Mouse (Mus musculus) Patski (cell line): Measurements from ENCODE around the gene Cldn2. TPM values are rescaled to one million over a fixed set of nuclear protein-coding genes. Genes with fewer than 3 reads are reported as not detected.

Source experiments
- ATAC-seq: fragments of 100-300 bp; one replicate; pipeline ENCODE4 v1.8.0; 2021
- CTCF ChIA-PET: fragments of 350-600 bp; sonication (Branson Sonifier 250); formaldehyde crosslinking; loops from one replicate; lab custom pipeline; 2022; ENCODE audit warnings: inconsistent platforms; lab: Charles Lee
- POLR2A ChIA-PET: fragments of 350-600 bp; sonication (Branson Sonifier 250); formaldehyde crosslinking; loops from one replicate; lab custom pipeline; 2022; ENCODE audit warnings: antibody characterized with exemption, inconsistent platforms; lab: Charles Lee
- DNase-seq: peaks from one replicate; pipeline ENCODE4 v3.0.0-alpha.2; 2011; ENCODE audit warnings: low read depth, low spot score
- H3K27me3 ChIP-seq: fragments of 371-371 bp; one replicate; pipeline ENCODE4 v1.5.1; 2021
- CTCF ChIP-seq: fragments of 100-300 bp; IDR thresholded peaks from one replicate; pipeline ENCODE4 v1.5.1; 2021
- in situ Hi-C: fragments of 300-500 bp; cut with MboI; formaldehyde crosslinking; loops from 3 replicates; pipeline ENCODE4 v1.11.1; 2018; ENCODE audit warnings: low pct_unique_long_range_greater_than_20kb, mixed read lengths
- polyA plus RNA-seq: library from polyadenylated mRNA; unstranded; gene quantifications from one replicate; pipeline ENCODE4 v1.2.3, GENCODE M21; 2021

Gene Cldn2
- polyA plus RNA-seq, 1 experiment from 2014 or later, result 119 TPM

DNA sequence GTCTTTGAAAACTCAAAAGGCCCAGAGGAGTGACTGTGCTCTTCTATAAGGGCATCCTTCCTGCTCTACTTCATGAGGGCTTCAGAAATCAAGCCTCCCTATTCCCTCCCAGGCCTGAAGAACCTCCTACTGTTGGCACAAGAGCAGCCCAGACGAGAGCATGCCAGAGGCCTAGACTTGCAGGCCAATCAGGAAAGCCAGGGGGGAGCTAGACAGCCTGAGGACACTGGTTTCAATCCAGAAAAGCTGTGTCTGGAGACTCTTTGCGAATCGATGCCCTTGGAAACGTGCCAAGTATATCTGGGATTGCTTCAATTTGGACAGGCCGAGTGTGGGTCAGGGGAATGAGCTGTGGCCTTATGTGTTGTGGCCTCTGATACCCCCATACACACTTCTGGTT, 21.2 kb upstream of the Cldn2 start:
- in situ Hi-C loops, result loop anchor here (5.0 kb wide), 1 partner anchor 33 kb away; no protein-coding TSS in a partner anchor
- ChIA-PET CTCF (interaction anchor here (1.3 kb wide), 1 partner anchor 29 kb away, joined by 3 read pairs; no protein-coding TSS in a partner anchor), POLR2A (interaction anchor here (2.0 kb wide), 1 partner anchor 30 kb away, joined by 6 read pairs; no protein-coding TSS in a partner anchor)
- no peak for ATAC-seq
- DNase-seq, result no peak
- no peak for TF ChIP-seq CTCF
- H3K27me3 ChIP-seq, result peaks cover 5% of the 10 kb centered on the region

- TF ChIP-seq CTCF, result no peak
- peaks cover 5% of the 10 kb centered on the region for H3K27me3 ChIP-seq
- ATAC-seq, result no peak
- ChIA-PET POLR2A (interaction anchor here (0.6 to 2.0 kb wide), 4 partner anchors 20 to 33 kb away, joined by 3 to 6 read pairs (median 4); partner anchors contain the start of gene Cldn2), CTCF (interaction anchor here (3.0 kb wide), 1 partner anchor 21 kb away, joined by 9 read pairs; no protein-coding TSS in a partner anchor)
- DNase-seq, result no peak
- in situ Hi-C loops, result no loop called here
These were observed 19.6 kb upstream of the Cldn2 start for GRCm38 (mm10) chrX:139780988-139781387.

- CTCF ChIA-PET, result interaction anchor here (0.8 to 3.0 kb wide), 2 partner anchors 18 to 20 kb away, joined by 3 to 9 read pairs; no protein-coding TSS in a partner anchor
- POLR2A ChIA-PET, result interaction anchor here (0.7 to 2.0 kb wide), 2 partner anchors 28 to 32 kb away, joined by 5 to 6 read pairs; no protein-coding TSS in a partner anchor
- DNase-seq (no peak), ATAC-seq (no peak)
- in situ Hi-C loops, result no loop called here
- no peak for TF ChIP-seq CTCF
- H3K27me3 ChIP-seq, result peaks cover 7% of the 10 kb centered on the region
These were observed 19.1 kb upstream of the Cldn2 start for GRCm38 (mm10) chrX:139781563-139781962.

DNA sequence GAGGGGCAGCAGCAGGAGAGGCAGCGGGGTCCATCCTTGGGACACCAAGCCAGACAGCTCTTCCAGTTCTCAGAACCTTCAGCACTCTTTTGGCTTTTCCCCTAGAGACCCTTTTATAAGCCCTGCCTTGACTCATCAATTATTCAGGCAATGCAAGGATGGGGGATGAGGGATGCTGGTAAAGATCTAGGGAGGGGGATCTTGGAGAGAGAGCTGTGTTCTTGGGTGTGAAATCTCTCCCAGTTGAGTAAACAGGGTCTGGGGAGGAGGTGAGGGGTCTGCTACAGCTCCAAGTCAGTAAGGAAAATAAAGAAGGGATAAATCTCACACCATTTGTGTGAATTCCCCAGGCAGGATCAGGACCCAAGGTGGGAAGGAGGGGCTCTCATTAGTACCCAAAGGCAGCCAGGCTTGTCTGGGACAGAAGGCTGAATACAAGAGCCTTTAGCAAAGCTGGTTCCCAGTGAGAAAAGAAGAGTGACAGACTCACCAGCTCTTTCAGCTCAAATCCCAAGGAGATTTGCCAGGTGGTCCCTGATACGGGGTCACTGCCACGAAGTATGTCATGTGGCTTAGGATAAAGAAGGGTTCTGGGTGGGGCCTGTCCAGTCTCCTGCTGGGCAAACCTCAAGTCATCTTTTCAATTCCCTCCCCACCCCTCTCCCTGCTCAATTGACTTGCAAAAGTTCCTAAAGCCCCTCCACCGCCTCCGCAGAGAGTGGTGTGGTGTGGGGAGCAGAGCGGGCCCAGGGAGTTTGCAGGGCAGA, 18.2 kb upstream of the Cldn2 start, which contains the start of gene Ripply1:
Gene Ripply1, minus strand, starts transcription at position 76 of the 767 bp plus-strand sequence.
- ATAC-seq, result peak; percentile 8
- no peak for DNase-seq
- H3K27me3 ChIP-seq, result peaks cover 13% of the 10 kb centered on the region
- ChIA-PET POLR2A (interaction anchor here (1.1 to 1.5 kb wide), 2 partner anchors 18 to 50 kb away, joined by 3 to 7 read pairs; partner anchors contain the start of gene Cldn2), CTCF (interaction anchor here (0.8 to 3.0 kb wide), 4 partner anchors 17 to 31 kb away, joined by 3 to 9 read pairs (median 3); no protein-coding TSS in a partner anchor)
- no peak for TF ChIP-seq CTCF
- in situ Hi-C loops, result no loop called here

- ChIA-PET POLR2A (interaction anchor here (1.1 to 1.5 kb wide), 2 partner anchors 17 to 49 kb away, joined by 3 to 7 read pairs; partner anchors contain the start of gene Cldn2), CTCF (interaction anchor here (0.9 to 1.3 kb wide), 2 partner anchors 27 to 30 kb away, joined by 3 read pairs; no protein-coding TSS in a partner anchor)
- DNase-seq (no peak), ATAC-seq (peak; percentile 47)
- in situ Hi-C loops, result no loop called here
- H3K27me3 ChIP-seq, result peaks cover 13% of the 10 kb centered on the region
- no peak for TF ChIP-seq CTCF
These were observed 17.6 kb upstream of the Cldn2 start for GRCm38 (mm10) chrX:139783045-139783422.

DNA sequence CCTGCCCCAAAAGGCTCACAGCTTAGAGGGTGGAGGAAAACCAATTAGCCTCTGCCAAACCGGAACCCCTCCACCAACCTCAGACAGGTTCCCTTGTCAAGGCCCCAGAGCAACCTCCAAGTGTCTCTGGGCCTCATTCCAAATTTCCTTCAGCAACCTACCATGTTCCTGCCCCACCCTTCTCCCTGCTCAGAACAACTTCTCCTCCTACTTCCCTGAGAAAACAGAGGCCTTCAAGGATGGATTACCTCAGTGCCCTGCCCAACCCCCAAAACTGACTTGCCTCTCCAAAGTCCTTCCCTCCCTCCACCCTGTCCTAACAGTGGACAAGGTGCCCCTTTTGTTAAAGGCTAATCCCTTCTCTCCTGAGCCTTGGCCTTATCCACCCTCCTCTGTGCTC, 14.9 kb upstream of the Cldn2 start:
- CTCF ChIA-PET, result no interaction called here

GRCm38 (mm10) chrX:139794072-139794845, 6.4 kb upstream of the Cldn2 start:
- no peak for DNase-seq
- no peak for TF ChIP-seq CTCF
- H3K27me3 ChIP-seq, result peaks cover 8% of the 10 kb centered on the region
- POLR2A ChIA-PET, result no interaction called here
- CTCF ChIA-PET, result no interaction called here
- in situ Hi-C loops, result no loop called here
- no peak for ATAC-seq

More for the DNA sequence above, 14.9 kb upstream of the Cldn2 start:
- in situ Hi-C loops, result no loop called here
- DNase-seq, result no peak
- POLR2A ChIA-PET, result interaction anchor here (0.6 kb wide), 1 partner anchor 22 kb away, joined by 3 read pairs; no protein-coding TSS in a partner anchor
- TF ChIP-seq CTCF, result no peak
- no peak for ATAC-seq
- peaks cover 22% of the 10 kb centered on the region for H3K27me3 ChIP-seq

- ChIA-PET POLR2A (no interaction called here), CTCF (no interaction called here)
- in situ Hi-C loops, result no loop called here
- ATAC-seq (no peak), DNase-seq (no peak)
- H3K27me3 ChIP-seq, result peaks cover 3% of the 10 kb centered on the region
- TF ChIP-seq CTCF, result no peak
These were observed 4.6 kb upstream of the Cldn2 start for GRCm38 (mm10) chrX:139796037-139796436.

DNA sequence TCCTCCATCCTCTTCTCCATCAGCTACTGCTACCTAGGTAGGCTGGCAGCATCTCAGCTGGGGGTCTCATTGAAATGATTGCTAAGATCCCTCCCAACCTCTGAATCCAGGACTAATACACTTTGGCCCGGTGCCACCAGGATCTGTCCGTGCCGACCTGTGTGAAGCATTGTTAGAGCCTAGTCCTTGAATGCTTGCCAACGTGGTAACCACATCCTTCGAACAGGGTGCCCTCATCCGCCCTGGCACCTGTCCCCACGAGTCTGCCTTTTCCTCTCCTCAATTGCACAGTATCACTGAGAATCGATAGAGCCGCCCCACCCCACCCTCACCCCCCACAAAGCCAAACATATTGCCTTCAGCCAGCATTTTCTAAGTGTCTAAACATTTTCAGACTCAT, 2.8 kb upstream of the Cldn2 start:
- DNase-seq (no peak), ATAC-seq (peak; percentile 23)
- TF ChIP-seq CTCF, result no peak
- H3K27me3 ChIP-seq, result no peaks in the 10 kb centered on the region
- POLR2A ChIA-PET, result interaction anchor here (0.5 kb wide), 1 partner anchor 131 kb away, joined by 3 read pairs; no protein-coding TSS in a partner anchor
- CTCF ChIA-PET, result no interaction called here
- in situ Hi-C loops, result no loop called here

DNA sequence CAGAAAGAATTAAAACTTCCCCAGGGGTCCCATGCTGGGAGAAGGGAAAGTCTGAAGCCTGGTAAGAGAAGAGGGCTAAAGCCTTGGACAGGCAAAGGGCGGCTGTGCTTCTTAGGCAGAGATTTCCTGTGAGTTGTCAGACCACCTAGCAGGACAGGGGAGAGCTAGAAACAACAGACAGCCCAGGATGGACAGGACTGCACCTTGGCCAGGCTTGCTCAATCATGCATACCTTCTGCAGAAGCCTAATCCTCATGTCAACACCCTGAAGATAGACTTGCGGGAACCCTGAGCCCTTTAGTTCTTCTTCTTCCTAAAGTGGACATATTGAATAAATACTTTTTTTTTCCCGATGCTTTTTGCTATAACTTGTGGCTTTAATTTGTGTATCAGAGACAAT, 675 bp upstream of the Cldn2 start:
- CTCF ChIA-PET, result interaction anchor here (0.6 to 1.8 kb wide), 4 partner anchors 18 to 26 kb away, joined by 3 to 5 read pairs (median 4); partner anchors contain the start of gene Ripply1
- POLR2A ChIA-PET, result interaction anchor here (1.0 to 2.2 kb wide), 2 partner anchors 17 to 18 kb away, joined by 3 to 7 read pairs; partner anchors contain the start of gene Ripply1
- H3K27me3 ChIP-seq, result no peaks in the 10 kb centered on the region
- ATAC-seq (no peak), DNase-seq (no peak)
- TF ChIP-seq CTCF, result no peak
- in situ Hi-C loops, result no loop called here
